Comparison of ENCODE assay signal across 9 mouse cellular contexts in the genomic region with DNA sequence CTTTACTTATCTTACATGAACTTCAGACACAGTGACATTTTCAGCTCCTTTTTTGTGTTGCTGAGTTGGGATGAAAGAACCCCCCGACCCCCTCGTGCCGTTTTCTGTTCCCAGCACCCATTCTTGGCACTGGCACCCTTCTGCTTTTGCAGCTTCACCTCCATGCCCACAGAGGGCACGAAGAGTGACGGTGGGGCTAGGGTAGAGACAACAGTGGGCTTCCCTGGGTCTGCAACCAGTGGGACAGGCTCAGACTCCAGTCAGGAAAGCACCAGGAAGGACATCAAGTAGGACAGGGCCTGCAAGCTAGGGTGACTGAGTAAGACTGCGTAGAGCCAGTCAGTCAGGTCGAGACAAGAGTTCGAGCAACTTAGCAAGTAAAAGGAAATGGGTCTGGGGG. TPM values are rescaled to one million over a fixed set of nuclear protein-coding genes. Genes with fewer than 3 reads are reported as not detected.
DNase-seq lines count a peak whose midpoint lies in the region; ATAC-seq and TF ChIP-seq lines count a peak whose summit lies in the region.
"Had no signal": no experiment of that assay in that cellular context is flagged by ENCODE, and none has a peak within 500 bp of the region (broad histone marks: within the 10 kb centered on the region; RNA-seq: fewer than 3 reads in every experiment).

No protein-coding gene starts in this region.

- DNase-seq in heart, adult 9 months (ENCODE audit: low spot score in 2 of 2), result no peak
- DNase-seq in forebrain, postnatal 0 days, result no peak
- DNase-seq in liver, postnatal 0 days, result no peak
- DNase-seq in ovary, postnatal 14 days (ENCODE audit: low spot score), result no peak
- DNase-seq in left cerebral cortex, postnatal 4 days, result no peak
- no peak for DNase-seq in cerebellum, postnatal 4 days (ENCODE audit: low spot score in 2 of 2)

- intact Hi-C loops in left cerebral cortex, postnatal 4 days (cut with DNase I), result no loop called here

- no peaks in the 10 kb centered on the region for H3K9me3 ChIP-seq in heart, embryonic 11.5 days (replicated peaks; ENCODE audit: control insufficient read depth, low read length)
- no peaks in the 10 kb centered on the region for H3K9me3 ChIP-seq in ES-Bruce4 (replicated peaks; ENCODE audit: control insufficient read depth, insufficient read depth, low read length, poor library complexity, severe bottlenecking)
- H3K9me3 ChIP-seq in forebrain, postnatal 0 days (ENCODE audit: low read length), result no peaks in the 10 kb centered on the region
- no peaks in the 10 kb centered on the region for H3K9me3 ChIP-seq in liver, postnatal 0 days (ENCODE audit: low read length)

- no peak for TF ChIP-seq POLR2A in ES-Bruce4 (IDR thresholded peaks at IDR 0.05; ENCODE audit: insufficient read depth, low read length)

- peak overlapping the region; percentile 56; the same call in 1 of the 2 replicates for H3K9ac ChIP-seq in heart, embryonic 11.5 days (ENCODE audit: low read depth, low read length)
- H3K9ac ChIP-seq in ES-Bruce4 (ENCODE audit: low read depth, poor library complexity, severe bottlenecking), result 0 out of 2 replicates have a peak overlapping the region, but pooled peaks have one; percentile 15
- H3K9ac ChIP-seq in forebrain, postnatal 0 days, result no peak overlapping the region
- no peak overlapping the region for H3K9ac ChIP-seq in liver, postnatal 0 days (replicated peaks)

- H3K27ac ChIP-seq in heart, embryonic 11.5 days (ENCODE audit: low read depth, low read length), result no peak overlapping the region
- peak overlapping the region; percentile 73 for H3K27ac ChIP-seq in ES-Bruce4 (ENCODE audit: insufficient read depth, low read length)
- peak overlapping the region; percentile 82; the same call in 1 of the 2 replicates for H3K27ac ChIP-seq in forebrain, postnatal 0 days (ENCODE audit: low read depth, low read length)
- no peak overlapping the region for H3K27ac ChIP-seq in liver, postnatal 0 days (ENCODE audit: low read depth)

- ATAC-seq in heart, embryonic 11.5 days (replicated peaks; ENCODE audit: insufficient number of reproducible peaks, low FRiP score, low TSS enrichment), result no peak
- no peak; the same call in 1 of the 2 replicates for ATAC-seq in forebrain, postnatal 0 days
- no peak for ATAC-seq in liver, postnatal 0 days

- no peak for TF ChIP-seq CTCF in ES-Bruce4 (IDR thresholded peaks at IDR 0.05; ENCODE audit: low read depth, low read length)
- no peak for TF ChIP-seq CTCF in forebrain, postnatal 0 days (IDR thresholded peaks at IDR 0.05; ENCODE audit: low read depth)
- no peak for TF ChIP-seq CTCF in liver, postnatal 0 days (IDR thresholded peaks at IDR 0.05; ENCODE audit: low read depth)

- peak overlapping the region; percentile 98 for H3K4me2 ChIP-seq in heart, embryonic 11.5 days
- H3K4me2 ChIP-seq in forebrain, postnatal 0 days (ENCODE audit: low read depth), result peak overlapping the region; percentile 89
- peak overlapping the region; percentile 78 for H3K4me2 ChIP-seq in liver, postnatal 0 days (ENCODE audit: low read depth, low read length)

- no peaks in the 10 kb centered on the region for H3K36me3 ChIP-seq in heart, embryonic 11.5 days (ENCODE audit: control insufficient read depth, insufficient read depth, low read length)
- H3K36me3 ChIP-seq in ES-Bruce4 (ENCODE audit: control insufficient read depth, insufficient read depth, low read length, poor library complexity, severe bottlenecking), result no peaks in the 10 kb centered on the region
- H3K36me3 ChIP-seq in forebrain, postnatal 0 days (ENCODE audit: insufficient read depth), result peaks cover 17% of the 10 kb centered on the region
- H3K36me3 ChIP-seq in liver, postnatal 0 days (replicated peaks; ENCODE audit: insufficient read depth, low read length), result no peaks in the 10 kb centered on the region

- WGBS in heart, embryonic 11.5 days (ENCODE audit: insufficient replicate concordance), result 50% methylated on average over 8 of the region's 8 CpGs
- 46% methylated on average over 8 of the region's 8 CpGs for WGBS in forebrain, postnatal 0 days
- 56% methylated on average over 8 of the region's 8 CpGs for WGBS in liver, postnatal 0 days (ENCODE audit: insufficient replicate concordance)

- H3K4me1 ChIP-seq in heart, embryonic 11.5 days (ENCODE audit: control insufficient read depth, insufficient read depth, low read length), result peaks cover 20% of the 10 kb centered on the region
- H3K4me1 ChIP-seq in ES-Bruce4 (ENCODE audit: control insufficient read depth, insufficient read depth, low read length), result peaks cover 20% of the 10 kb centered on the region
- peaks cover 6% of the 10 kb centered on the region for H3K4me1 ChIP-seq in forebrain, postnatal 0 days (ENCODE audit: insufficient read depth)
- H3K4me1 ChIP-seq in liver, postnatal 0 days (ENCODE audit: insufficient read depth), result peaks cover 23% of the 10 kb centered on the region

- TF ChIP-seq EP300 in ES-Bruce4 (IDR thresholded peaks at IDR 0.05; ENCODE audit: insufficient read depth, low read depth, low read length), result no peak
- TF ChIP-seq EP300 in liver, postnatal 0 days (IDR thresholded peaks at IDR 0.05; ENCODE audit: low read depth), result no peak

- peaks cover 31% of the 10 kb centered on the region for H3K27me3 ChIP-seq in heart, embryonic 11.5 days (ENCODE audit: control insufficient read depth, insufficient read depth, low read length)
- H3K27me3 ChIP-seq in ES-Bruce4 (ENCODE audit: control insufficient read depth, insufficient read depth, low read length, poor library complexity, severe bottlenecking), result no peaks in the 10 kb centered on the region
- H3K27me3 ChIP-seq in forebrain, postnatal 0 days (ENCODE audit: insufficient read depth, low read length), result no peaks in the 10 kb centered on the region
- H3K27me3 ChIP-seq in liver, postnatal 0 days (ENCODE audit: insufficient read depth, low read length), result peaks cover 26% of the 10 kb centered on the region

- H3K4me3 ChIP-seq in heart, embryonic 11.5 days (ENCODE audit: low read depth, low read length), result peak overlapping the region; percentile 38
- H3K4me3 ChIP-seq in ES-Bruce4 (ENCODE audit: low read depth, low read length), result peak overlapping the region; percentile 71
- peak overlapping the region; percentile 70 for H3K4me3 ChIP-seq in forebrain, postnatal 0 days (ENCODE audit: low read depth, low read length)
- peak overlapping the region; percentile 47; the same call in 1 of the 2 replicates for H3K4me3 ChIP-seq in liver, postnatal 0 days (ENCODE audit: low read depth, low read length)

RNA-seq across cellular contexts. Expression of a gene that starts 1.7 kb away (rescaled TPM):
- polyA plus RNA-seq in heart, embryonic 11.5 days (2014; fragmentation: Nextera tagmentation; extraction: Ambion mirVana), result 5.2 and 7.1 TPM in 2 replicates
- polyA plus RNA-seq in ES-Bruce4 (2011; ENCODE audit: insufficient read depth, insufficient read length, low read depth, missing spikeins), result 7.3 and 11.3 TPM in 2 replicates
- total RNA-seq in forebrain, postnatal 0 days (2014; rRNA removed), result 77.6 and 84.1 TPM in 2 replicates
- polyA plus RNA-seq in forebrain, postnatal 0 days (2015; fragmentation: Nextera tagmentation; extraction: Ambion mirVana), result 193 and 205 TPM in 2 replicates
- 0.11 TPM in 1 of 2 replicates, not detected in the other for polyA plus RNA-seq in liver, postnatal 0 days (2015; fragmentation: Nextera tagmentation; extraction: Ambion mirVana)
- total RNA-seq in left cerebral cortex, postnatal 4 days (2021), result 100 to 1,000 TPM; 169 to 189 TPM
- total RNA-seq: hematopoietic stem cell, adult 5-6 weeks had no signal

RNA-seq across cellular contexts. Expression of a gene that starts 1.9 kb away (rescaled TPM):
- not detected in 2 replicates for polyA plus RNA-seq in heart, embryonic 11.5 days (2014; fragmentation: Nextera tagmentation; extraction: Ambion mirVana)
- not detected in 2 replicates for polyA plus RNA-seq in ES-Bruce4 (2011; ENCODE audit: insufficient read depth, insufficient read length, low read depth, missing spikeins)
- not detected in 2 replicates for total RNA-seq in forebrain, postnatal 0 days (2014; rRNA removed)
- polyA plus RNA-seq in forebrain, postnatal 0 days (2015; fragmentation: Nextera tagmentation; extraction: Ambion mirVana), result not detected in 2 replicates
- not detected in 2 replicates for polyA plus RNA-seq in liver, postnatal 0 days (2015; fragmentation: Nextera tagmentation; extraction: Ambion mirVana)
- not detected for total RNA-seq in left cerebral cortex, postnatal 4 days (2021)
- total RNA-seq: hematopoietic stem cell, adult 5-6 weeks had no signal

RNA-seq across cellular contexts. Expression of a gene that starts 3.7 kb away (rescaled TPM):
- polyA plus RNA-seq in heart, embryonic 11.5 days (2014; fragmentation: Nextera tagmentation; extraction: Ambion mirVana), result 0.42 TPM in 1 of 2 replicates, not detected in the other
- polyA plus RNA-seq in ES-Bruce4 (2011; ENCODE audit: insufficient read depth, insufficient read length, low read depth, missing spikeins), result 0.55 TPM in 1 of 2 replicates, not detected in the other
- total RNA-seq in forebrain, postnatal 0 days (2014; rRNA removed), result not detected in 2 replicates
- not detected in 2 replicates for polyA plus RNA-seq in forebrain, postnatal 0 days (2015; fragmentation: Nextera tagmentation; extraction: Ambion mirVana)
- polyA plus RNA-seq in liver, postnatal 0 days (2015; fragmentation: Nextera tagmentation; extraction: Ambion mirVana), result not detected in 2 replicates
- not detected for total RNA-seq in left cerebral cortex, postnatal 4 days (2021)
- total RNA-seq: hematopoietic stem cell, adult 5-6 weeks had no signal

RNA-seq across cellular contexts. Expression of a gene that starts 6.1 kb away (rescaled TPM):
- polyA plus RNA-seq in heart, embryonic 11.5 days (2014; fragmentation: Nextera tagmentation; extraction: Ambion mirVana), result not detected in 2 replicates
- 1.0 and 1.1 TPM in 2 replicates for polyA plus RNA-seq in ES-Bruce4 (2011; ENCODE audit: insufficient read depth, insufficient read length, low read depth, missing spikeins)
- total RNA-seq in forebrain, postnatal 0 days (2014; rRNA removed), result not detected in 2 replicates
- not detected in 2 replicates for polyA plus RNA-seq in forebrain, postnatal 0 days (2015; fragmentation: Nextera tagmentation; extraction: Ambion mirVana)
- polyA plus RNA-seq in liver, postnatal 0 days (2015; fragmentation: Nextera tagmentation; extraction: Ambion mirVana), result not detected in 2 replicates
- not detected for total RNA-seq in left cerebral cortex, postnatal 4 days (2021)
- total RNA-seq: hematopoietic stem cell, adult 5-6 weeks had no signal

RNA-seq across cellular contexts. Expression of a gene that starts 6.4 kb away (rescaled TPM):
- 2.5 and 2.9 TPM in 2 replicates for polyA plus RNA-seq in heart, embryonic 11.5 days (2014; fragmentation: Nextera tagmentation; extraction: Ambion mirVana)
- polyA plus RNA-seq in ES-Bruce4 (2011; ENCODE audit: insufficient read depth, insufficient read length, low read depth, missing spikeins), result not detected in 2 replicates
- total RNA-seq in forebrain, postnatal 0 days (2014; rRNA removed), result 10.1 and 12.8 TPM in 2 replicates
- polyA plus RNA-seq in forebrain, postnatal 0 days (2015; fragmentation: Nextera tagmentation; extraction: Ambion mirVana), result 3.0 and 3.1 TPM in 2 replicates
- 1.2 and 1.4 TPM in 2 replicates for polyA plus RNA-seq in liver, postnatal 0 days (2015; fragmentation: Nextera tagmentation; extraction: Ambion mirVana)
- total RNA-seq in left cerebral cortex, postnatal 4 days (2021), result 1 to 10 TPM; 2.4 to 7.7 TPM

Comparison
In these comparisons a context has a peak if more than half of its experiments do, and no peak if none do; other contexts are left out.
1. H3K27ac ChIP-seq: peak in ES-Bruce4 (single experiment) and forebrain, postnatal 0 days (single experiment); none in heart, embryonic 11.5 days (single experiment) and liver, postnatal 0 days (single experiment).
2. H3K9ac ChIP-seq: peak in heart, embryonic 11.5 days (single experiment) and ES-Bruce4 (single experiment); none in forebrain, postnatal 0 days (single experiment) and liver, postnatal 0 days (single experiment).
3. RNA of a gene that starts 1.7 kb away (polyA plus RNA-seq): 193 to 205 TPM in forebrain, postnatal 0 days; 7.3 to 11.3 TPM in ES-Bruce4, 5.2 to 7.1 TPM in heart, embryonic 11.5 days and 0.11 TPM in liver, postnatal 0 days; every median in the first group is over 10 times any median in the second.
4. Peak in every context shown above with its lines, with median percentiles within 50 percentile points of each other: H3K4me2 ChIP-seq and H3K4me3 ChIP-seq.